Mouse (Mus musculus) liver, embryonic 14.5 days (tissue): ENCODE data around the gene Gatad1. TPM values are rescaled to one million over a fixed set of nuclear protein-coding genes. Genes with fewer than 3 reads are reported as not detected.

ENCODE experiments used
- ATAC-seq: fragments of 200-750 bp; cut with Nextera tagmentation; 2 replicates; pipeline ENCODE4 v1.8.0; 2017; ENCODE audit warnings: moderate number of reproducible peaks, mild to moderate bottlenecking, moderate library complexity; ENCODE audit not compliant: insufficient read depth
- DNase-seq, 3 experiments: peaks; one replicate each; pipeline ENCODE4 v3.0.0-alpha.2; 2012 to 2013; ENCODE audit warnings: low read depth in 3 of 3, low spot score in 3 of 3
- H3K27ac ChIP-seq: fragments of 300-500 bp; sonication (generic); 2 replicates; pipeline ENCODE4 v1.5.1; 2014; ENCODE audit warnings: moderate library complexity, mild to moderate bottlenecking, control low read depth, inconsistent platforms
- H3K27me3 ChIP-seq: fragments of 300-500 bp; sonication (generic); 2 replicates; pipeline ENCODE4 v1.6.1; 2014; ENCODE audit warnings: mild to moderate bottlenecking, low read length, moderate library complexity; ENCODE audit not compliant: control insufficient read depth, insufficient read depth
- H3K36me3 ChIP-seq: fragments of 300-500 bp; sonication (generic); replicated peaks from 2 replicates; pipeline ENCODE4 v1.6.1; 2014; ENCODE audit warnings: low read depth; ENCODE audit not compliant: control insufficient read depth, insufficient read depth
- H3K4me1 ChIP-seq, 2 experiments: fragments of 200-500 bp in 1 of 2; fragments of 300-500 bp in 1 of 2; sonication (generic) in 1 of 2; replicated peaks; 2 replicates each; pipeline ENCODE4 v1.6.1; 2012 to 2014; ENCODE audit warnings: antibody characterized with exemption in 1 of 2, inconsistent platforms in 1 of 2, low read length in 1 of 2; ENCODE audit not compliant: control insufficient read depth in 2 of 2, insufficient read depth in 2 of 2
- H3K4me2 ChIP-seq: fragments of 300-500 bp; sonication (generic); 2 replicates; pipeline ENCODE4 v1.6.1; 2014; ENCODE audit warnings: low read depth, mild to moderate bottlenecking, control low read depth, moderate library complexity
- H3K4me3 ChIP-seq, 2 experiments: fragments of 200-500 bp in 1 of 2; fragments of 300-500 bp in 1 of 2; sonication (generic) in 1 of 2; 2 replicates each; pipeline ENCODE4 v1.5.1; 2012 to 2014; ENCODE audit warnings: low read depth in 2 of 2, low read length in 2 of 2, mild to moderate bottlenecking in 2 of 2, control low read depth in 1 of 2, inconsistent platforms in 1 of 2, moderate library complexity in 1 of 2; ENCODE audit not compliant: insufficient read depth in 1 of 2
- H3K9ac ChIP-seq: fragments of 300-500 bp; sonication (generic); replicated peaks from 2 replicates; pipeline ENCODE4 v1.6.1; 2014; ENCODE audit warnings: mild to moderate bottlenecking, control low read depth, moderate library complexity
- H3K9me3 ChIP-seq: fragments of 300-500 bp; sonication (generic); 2 replicates; pipeline ENCODE4 v1.6.1; 2016; ENCODE audit warnings: low read length, mixed read lengths; ENCODE audit not compliant: control insufficient read depth
- CTCF ChIP-seq: IDR thresholded peaks from 2 replicates; pipeline ENCODE4 v1.5.1; 2016; ENCODE audit warnings: antibody characterized with exemption, low read depth, control low read depth
- EP300 ChIP-seq: IDR thresholded peaks from 2 replicates; pipeline ENCODE4 v1.6.1; 2016; ENCODE audit warnings: antibody characterized with exemption, low read depth
- WGBS: fragments of 180-500 bp; shearing (Covaris S2); extraction: QIAGEN DNeasy Blood & Tissue Kit; methylation state at CpG from one replicate; pipeline ENCODE4 v1.1.7; 2014; ENCODE audit not compliant: insufficient replicate concordance; 5-methylcytosine and 5-hydroxymethylcytosine counted together
- polyA plus RNA-seq, 2 experiments: library from polyadenylated mRNA; depleted of rRNA in 1 of 2; stranded (reverse) in 1 of 2; unstranded in 1 of 2; fragments of >200 nt; fragmentation: Nextera tagmentation in 1 of 2; extraction: Ambion mirVana in 1 of 2; gene quantifications; 2 replicates each; pipeline versions ENCODE4 v1.2.1 to v1.2.3; 2012 to 2014

Gene Gatad1
- polyA plus RNA-seq (2012; rRNA removed): 17.8 and 25.4 TPM in 2 replicates
- 27.7 and 30.1 TPM in 2 replicates for polyA plus RNA-seq (2014; fragmentation: Nextera tagmentation; extraction: Ambion mirVana)

GRCm38 (mm10) chr5:3657085-3657484 is at the start of gene Gatad1:
Gatad1 (minus strand) TSS chr5:3657185.
- H3K9me3 ChIP-seq: no peaks in the 10 kb centered on the region
- no peaks in the 10 kb centered on the region for H3K27me3 ChIP-seq
- DNase-seq (no peak), ATAC-seq (no peak)
- H3K4me3 ChIP-seq: no peak within 1 kb of the TSS
- 72% methylated on average over 5 of the region's 5 CpGs for WGBS
- TF ChIP-seq EP300 (no peak), CTCF (no peak)
- H3K27ac ChIP-seq: no peak within 1 kb of the TSS
- no peaks in the 10 kb centered on the region for H3K4me1 ChIP-seq
- no peak within 1 kb of the TSS for H3K9ac ChIP-seq
- H3K36me3 ChIP-seq: no peaks in the 10 kb centered on the region
- no peak within 1 kb of the TSS for H3K4me2 ChIP-seq

- Histone ChIP-seq H3K9ac (no peak overlapping the region), H3K9me3 (no peaks in the 10 kb centered on the region), H3K36me3 (no peaks in the 10 kb centered on the region; the same call in 1 of the 2 replicates), H3K27ac (no peak overlapping the region), H3K4me3 (no peak overlapping the region), H3K4me1 (no peaks in the 10 kb centered on the region), H3K27me3 (no peaks in the 10 kb centered on the region), H3K4me2 (no peak overlapping the region)
- no peak for DNase-seq
- no peak for ATAC-seq
- TF ChIP-seq EP300 (no peak), CTCF (no peak)
- WGBS: 85% methylated on average over 4 of the region's 4 CpGs
Measured at GRCm38 (mm10) chr5:3702180-3702579, 45.2 kb upstream of the Gatad1 start.

GRCm38 (mm10) chr5:3700025-3700424 is 43.0 kb upstream of the Gatad1 start:
- ATAC-seq: no peak
- WGBS: 84% methylated on average over 5 of the region's 5 CpGs
- no peak for TF ChIP-seq EP300
- TF ChIP-seq CTCF: no peak

DNA sequence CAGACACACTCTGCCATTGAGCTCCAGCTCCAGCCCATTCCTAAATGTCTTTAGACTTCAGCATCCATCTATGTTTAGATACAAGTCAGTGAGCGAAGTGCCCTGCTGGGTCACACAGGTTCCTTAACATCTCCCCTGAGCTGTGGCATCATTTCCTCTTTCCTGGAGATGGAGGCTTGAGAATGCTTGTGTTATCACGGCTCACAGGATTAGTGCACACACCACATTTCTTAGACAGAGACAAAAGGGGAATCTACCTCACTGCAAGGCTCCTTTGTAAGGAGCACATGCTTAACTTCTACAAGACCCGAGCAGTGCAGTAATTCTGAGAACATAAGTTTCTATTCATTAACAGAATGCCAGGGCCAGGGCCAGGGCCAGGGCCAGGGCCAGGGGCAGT is 39.0 kb upstream of the Gatad1 start:
- Histone ChIP-seq H3K4me1 (no peaks in the 10 kb centered on the region), H3K4me2 (no peak overlapping the region), H3K4me3 (no peak overlapping the region), H3K9me3 (no peaks in the 10 kb centered on the region), H3K27ac (no peak overlapping the region), H3K27me3 (no peaks in the 10 kb centered on the region), H3K36me3 (peaks cover 5% of the 10 kb centered on the region), H3K9ac (no peak overlapping the region)
- TF ChIP-seq CTCF: no peak
- DNase-seq (no peak), ATAC-seq (no peak)
- WGBS: 55% methylated on average over 3 of the region's 3 CpGs

More at GRCm38 (mm10) chr5:3700025-3700424, 43.0 kb upstream of the Gatad1 start:
- Histone ChIP-seq H3K4me1 (no peaks in the 10 kb centered on the region), H3K4me2 (no peak overlapping the region), H3K27me3 (no peaks in the 10 kb centered on the region), H3K9ac (no peak overlapping the region), H3K4me3 (no peak overlapping the region), H3K9me3 (no peaks in the 10 kb centered on the region), H3K27ac (no peak overlapping the region), H3K36me3 (no peaks in the 10 kb centered on the region)
- no peak for DNase-seq

- Histone ChIP-seq H3K36me3 (peaks cover 5% of the 10 kb centered on the region), H3K4me2 (no peak overlapping the region), H3K4me1 (no peaks in the 10 kb centered on the region), H3K9me3 (no peaks in the 10 kb centered on the region), H3K27ac (no peak overlapping the region), H3K27me3 (no peaks in the 10 kb centered on the region), H3K4me3 (no peak overlapping the region), H3K9ac (no peak overlapping the region)
- DNase-seq: no peak
- ATAC-seq: no peak
- WGBS: 67% methylated on average over 4 of the region's 4 CpGs
- TF ChIP-seq EP300: no peak
Measured at GRCm38 (mm10) chr5:3695191-3695590, 38.2 kb upstream of the Gatad1 start.
